Mouse (Mus musculus) hindbrain, embryonic 11.5 days (tissue): ENCODE results near the gene Zbtb22. TPM values are rescaled to one million over a fixed set of nuclear protein-coding genes. Genes with fewer than 3 reads are reported as not detected.

ENCODE experiments used
- ATAC-seq: fragments of 200-750 bp; cut with Nextera tagmentation; 2 replicates; pipeline ENCODE4 v1.8.0; 2017; ENCODE audit warnings: mild to moderate bottlenecking, moderate TSS enrichment, moderate library complexity; ENCODE audit not compliant: low FRiP score
- DNase-seq: peaks from one replicate; pipeline ENCODE4 v3.0.0-alpha.2; 2015; ENCODE audit warnings: low spot score
- H3K27ac ChIP-seq: fragments of 300-500 bp; sonication (generic); 2 replicates; pipeline ENCODE4 v1.5.1; 2014; ENCODE audit warnings: mild to moderate bottlenecking, low read depth, low read length
- H3K27me3 ChIP-seq: fragments of 300-500 bp; sonication (generic); 2 replicates; pipeline ENCODE4 v1.6.1; 2014; ENCODE audit warnings: mild to moderate bottlenecking, low read length, moderate library complexity, mixed read lengths; ENCODE audit not compliant: control insufficient read depth, insufficient read depth
- H3K36me3 ChIP-seq: fragments of 300-500 bp; sonication (generic); 2 replicates; pipeline ENCODE4 v1.6.1; 2014; ENCODE audit warnings: mild to moderate bottlenecking, low read length, moderate library complexity, mixed read lengths; ENCODE audit not compliant: control insufficient read depth, insufficient read depth
- H3K4me1 ChIP-seq: fragments of 300-500 bp; sonication (generic); replicated peaks from 2 replicates; pipeline ENCODE4 v1.6.1; 2014; ENCODE audit warnings: low read length, mixed read lengths; ENCODE audit not compliant: control insufficient read depth, insufficient read depth
- H3K4me2 ChIP-seq: fragments of 300-500 bp; sonication (generic); replicated peaks from 2 replicates; pipeline ENCODE4 v1.6.1; 2014; ENCODE audit warnings: mild to moderate bottlenecking, low read depth, low read length
- H3K4me3 ChIP-seq: fragments of 300-500 bp; sonication (generic); 2 replicates; pipeline ENCODE4 v1.5.1; 2014; ENCODE audit warnings: low read depth, low read length
- H3K9ac ChIP-seq: fragments of 300-500 bp; sonication (generic); 2 replicates; pipeline ENCODE4 v1.6.1; 2014; ENCODE audit warnings: low read depth, low read length
- H3K9me3 ChIP-seq: fragments of 300-500 bp; sonication (generic); 2 replicates; pipeline ENCODE4 v1.6.1; 2016; ENCODE audit warnings: low read length; ENCODE audit not compliant: control insufficient read depth
- WGBS: fragments of 180-500 bp; shearing (Covaris S2); extraction: QIAGEN DNeasy Blood & Tissue Kit; methylation state at CpG from one replicate; pipeline ENCODE4 v1.1.7; 2014; 5-methylcytosine and 5-hydroxymethylcytosine counted together
- polyA plus RNA-seq: library from polyadenylated mRNA; unstranded; fragments of >200 nt; fragmentation: Nextera tagmentation; extraction: Ambion mirVana; gene quantifications from 2 replicates; pipeline ENCODE4 v1.2.1, GENCODE M21; 2014

Gene Zbtb22
- polyA plus RNA-seq, 1 experiment from 2014 or later, result 8.1 TPM

GRCm38 (mm10) chr17:33941381-33941780 lies 25.7 kb downstream of the Zbtb22 start:
- WGBS, result 62% methylated on average over 19 of the region's 19 CpGs
- no peaks in the 10 kb centered on the region for H3K9me3 ChIP-seq
- H3K9ac ChIP-seq, result peak overlapping the region; percentile 84; the same call in 1 of the 2 replicates
- H3K4me1 ChIP-seq, result peaks cover 13% of the 10 kb centered on the region
- H3K27me3 ChIP-seq, result no peaks in the 10 kb centered on the region
- DNase-seq (no peak), ATAC-seq (no peak)
- peak overlapping the region; percentile 94 for H3K4me2 ChIP-seq
- peak overlapping the region; percentile 91 for H3K4me3 ChIP-seq
- H3K27ac ChIP-seq, result no peak overlapping the region
- H3K36me3 ChIP-seq, result peaks cover 8% of the 10 kb centered on the region; the same call in 1 of the 2 replicates

- DNase-seq (no peak), ATAC-seq (no peak)
- Histone ChIP-seq H3K4me3 (no peak overlapping the region), H3K4me2 (no peak overlapping the region), H3K9ac (no peak overlapping the region), H3K4me1 (peaks cover 13% of the 10 kb centered on the region), H3K27ac (no peak overlapping the region), H3K9me3 (no peaks in the 10 kb centered on the region), H3K27me3 (no peaks in the 10 kb centered on the region), H3K36me3 (peaks cover 5% of the 10 kb centered on the region; the same call in 1 of the 2 replicates)
- WGBS, result 95% methylated on average over 15 of the region's 15 CpGs
Measured at GRCm38 (mm10) chr17:33943454-33943853, 27.8 kb downstream of the Zbtb22 start.

GRCm38 (mm10) chr17:33947430-33948089 lies 31.9 kb downstream of the Zbtb22 start:
- DNase-seq, result no peak
- Histone ChIP-seq H3K4me3 (no peak overlapping the region), H3K36me3 (peaks cover 7% of the 10 kb centered on the region; the same call in 1 of the 2 replicates), H3K4me1 (peaks cover 8% of the 10 kb centered on the region), H3K9me3 (no peaks in the 10 kb centered on the region), H3K27me3 (no peaks in the 10 kb centered on the region), H3K27ac (no peak overlapping the region), H3K9ac (no peak overlapping the region), H3K4me2 (no peak overlapping the region)
- 90% methylated on average over 10 of the region's 10 CpGs for WGBS
- ATAC-seq, result no peak

- no peak overlapping the region for H3K9ac ChIP-seq
- peaks cover 8% of the 10 kb centered on the region for H3K4me1 ChIP-seq
- 86% methylated on average over 22 of the region's 22 CpGs for WGBS
- H3K36me3 ChIP-seq, result peaks cover 9% of the 10 kb centered on the region; the same call in 1 of the 2 replicates
- no peaks in the 10 kb centered on the region for H3K27me3 ChIP-seq
- ATAC-seq, result no peak
- no peak overlapping the region for H3K4me3 ChIP-seq
- H3K4me2 ChIP-seq, result no peak overlapping the region
- H3K27ac ChIP-seq, result no peak overlapping the region
- DNase-seq, result no peak
- no peaks in the 10 kb centered on the region for H3K9me3 ChIP-seq
Measured at GRCm38 (mm10) chr17:33948090-33948904, 32.6 kb downstream of the Zbtb22 start.

GRCm38 (mm10) chr17:33948905-33949537 lies 33.3 kb downstream of the Zbtb22 start:
- ATAC-seq (no peak), DNase-seq (no peak)
- H3K36me3 ChIP-seq, result peaks cover 9% of the 10 kb centered on the region; the same call in 1 of the 2 replicates
- H3K4me3 ChIP-seq, result no peak overlapping the region
- H3K9me3 ChIP-seq, result no peaks in the 10 kb centered on the region
- H3K27me3 ChIP-seq, result no peaks in the 10 kb centered on the region
- no peak overlapping the region for H3K4me2 ChIP-seq
- H3K27ac ChIP-seq, result no peak overlapping the region
- H3K9ac ChIP-seq, result no peak overlapping the region
- H3K4me1 ChIP-seq, result peaks cover 10% of the 10 kb centered on the region
- WGBS, result 93% methylated on average over 19 of the region's 19 CpGs

GRCm38 (mm10) chr17:33950131-33950625 lies 34.5 kb downstream of the Zbtb22 start:
- Histone ChIP-seq H3K27ac (peak overlapping the region; percentile 87), H3K4me1 (peaks cover 16% of the 10 kb centered on the region), H3K9ac (peak overlapping the region; percentile 73), H3K27me3 (no peaks in the 10 kb centered on the region), H3K9me3 (no peaks in the 10 kb centered on the region), H3K36me3 (peaks cover 4% of the 10 kb centered on the region; the same call in 1 of the 2 replicates), H3K4me2 (peak overlapping the region; percentile 84), H3K4me3 (peak overlapping the region; percentile 42; the same call in 1 of the 2 replicates)
- no peak for ATAC-seq
- WGBS, result 80% methylated on average over 10 of the region's 10 CpGs
- no peak for DNase-seq

- peak within 1 kb of the TSS; percentile 84 for H3K4me2 ChIP-seq
- WGBS, result 3% methylated on average over 45 of the region's 45 CpGs
- peaks cover 4% of the 10 kb centered on the region; the same call in 1 of the 2 replicates for H3K36me3 ChIP-seq
- H3K9me3 ChIP-seq, result no peaks in the 10 kb centered on the region
- ATAC-seq (peak; percentile 77), DNase-seq (peak; percentile 84)
- no peaks in the 10 kb centered on the region for H3K27me3 ChIP-seq
- H3K9ac ChIP-seq, result peak within 1 kb of the TSS; percentile 73
- peaks cover 16% of the 10 kb centered on the region for H3K4me1 ChIP-seq
- H3K4me3 ChIP-seq, result peak within 1 kb of the TSS; percentile 42
- peak within 1 kb of the TSS; percentile 87 for H3K27ac ChIP-seq
Measured at GRCm38 (mm10) chr17:33951021-33951946, 35.6 kb downstream of the Zbtb22 start, which contains the start of gene B3galt4. Gene B3galt4 (minus strand): TSS chr17:33951488.
